Mouse (Mus musculus): ENCODE results near the gene Myl4.

Myl4 gene

GRCm38 (mm10) chr11:104608249-104608920 lies 57.9 kb downstream of the Myl4 start:
- DNase-seq, result no peak

- DNase-seq, result no peak
These were observed 58.7 kb downstream of the Myl4 start for GRCm38 (mm10) chr11:104609033-104609684.

GRCm38 (mm10) chr11:104609733-104610132 lies 59.3 kb downstream of the Myl4 start:
- DNase-seq, result no peak

GRCm38 (mm10) chr11:104611579-104612151 lies 61.2 kb downstream of the Myl4 start:
- peak; percentile 43 for DNase-seq

GRCm38 (mm10) chr11:104613551-104613950 lies 63.1 kb downstream of the Myl4 start:
- no peak for DNase-seq

GRCm38 (mm10) chr11:104614130-104614529 lies 63.7 kb downstream of the Myl4 start:
- no peak for DNase-seq

GRCm38 (mm10) chr11:104616182-104616581 lies 65.7 kb downstream of the Myl4 start:
- DNase-seq, result no peak

- no peak for DNase-seq
These were observed 68.2 kb downstream of the Myl4 start for GRCm38 (mm10) chr11:104618638-104619076.

GRCm38 (mm10) chr11:104619084-104620022 lies 68.9 kb downstream of the Myl4 start:
- DNase-seq, result no peak

- peak; percentile 64 for DNase-seq
These were observed 71.8 kb downstream of the Myl4 start for GRCm38 (mm10) chr11:104622040-104622962.

- no peak for DNase-seq
These were observed 74.4 kb downstream of the Myl4 start for GRCm38 (mm10) chr11:104624791-104625391.

- peak; percentile 61 for DNase-seq
These were observed 75.3 kb downstream of the Myl4 start for GRCm38 (mm10) chr11:104625453-104626402.

GRCm38 (mm10) chr11:104626635-104627034 lies 76.2 kb downstream of the Myl4 start:
- no peak for DNase-seq

- DNase-seq, result no peak
These were observed 77.3 kb downstream of the Myl4 start for GRCm38 (mm10) chr11:104627616-104628301.

- DNase-seq, result no peak
These were observed 78.1 kb downstream of the Myl4 start for GRCm38 (mm10) chr11:104628566-104628965.

GRCm38 (mm10) chr11:104630185-104630835 lies 79.8 kb downstream of the Myl4 start:
- DNase-seq, result no peak

GRCm38 (mm10) chr11:104631306-104631705 lies 80.8 kb downstream of the Myl4 start:
- no peak for DNase-seq

- DNase-seq, result no peak
These were observed 86.5 kb downstream of the Myl4 start for GRCm38 (mm10) chr11:104637010-104637409.

GRCm38 (mm10) chr11:104638006-104638405 lies 87.5 kb downstream of the Myl4 start:
- DNase-seq, result no peak

All from liver (tissue).